Mouse (Mus musculus) ES-E14 (cell line): ENCODE data around the gene Bach2. TPM values are rescaled to one million over a fixed set of nuclear protein-coding genes. Genes with fewer than 3 reads are reported as not detected.
A peak's percentile ranks its signal among the peaks of the same experiment; 100 is the strongest.

ENCODE experiments used
- DNase-seq: peaks from one replicate; pipeline ENCODE4 v3.0.0-alpha.2; 2013; ENCODE audit warnings: low read depth, low spot score
- H3K27ac ChIP-seq: 2 replicates; pipeline ENCODE4 v1.5.1; 2012; ENCODE audit warnings: low read depth, mild to moderate bottlenecking, low read length, moderate library complexity, mixed read lengths; ENCODE audit not compliant: poor library complexity, insufficient read depth, severe bottlenecking
- H3K36me3 ChIP-seq: 2 replicates; pipeline ENCODE4 v1.6.1; 2012; ENCODE audit warnings: mild to moderate bottlenecking, low read length, moderate library complexity, mixed read lengths; ENCODE audit not compliant: control insufficient read depth, poor library complexity, insufficient read depth, severe bottlenecking
- H3K4me1 ChIP-seq, 2 experiments: fragments of 150-350 bp in 1 of 2; sonication (generic) in 1 of 2; 2 replicates each; pipeline ENCODE4 v1.6.1; 2012; ENCODE audit warnings: low read length in 2 of 2, mild to moderate bottlenecking in 1 of 2, mixed read lengths in 1 of 2; ENCODE audit not compliant: control insufficient read depth in 2 of 2, insufficient read depth in 2 of 2, poor library complexity in 1 of 2
- H3K4me3 ChIP-seq, 2 experiments: fragments of 150-350 bp in 1 of 2; sonication (generic) in 1 of 2; 2 replicates each; pipeline ENCODE4 v1.5.1; 2012; ENCODE audit warnings: low read length in 2 of 2, low read depth in 1 of 2, mild to moderate bottlenecking in 1 of 2, mixed read lengths in 1 of 2; ENCODE audit not compliant: insufficient read depth in 1 of 2, poor library complexity in 1 of 2, severe bottlenecking in 1 of 2
- H3K9ac ChIP-seq: 2 replicates; pipeline ENCODE4 v1.6.1; 2012; ENCODE audit warnings: low read depth, mild to moderate bottlenecking, low read length, mixed read lengths; ENCODE audit not compliant: poor library complexity, insufficient read depth, severe bottlenecking
- H3K9me3 ChIP-seq: fragments of 150-350 bp; sonication (generic); 2 replicates; pipeline ENCODE4 v1.6.1; 2012; ENCODE audit warnings: low read depth, mild to moderate bottlenecking, low read length; ENCODE audit not compliant: control insufficient read depth, insufficient read depth
- CHD2 ChIP-seq: IDR thresholded peaks from 2 replicates; pipeline ENCODE4 v1.6.1; 2014; ENCODE audit warnings: mild to moderate bottlenecking, low read depth, low read length, inconsistent platforms
- HCFC1 ChIP-seq: IDR thresholded peaks from 2 replicates; pipeline ENCODE4 v1.6.1; 2012; ENCODE audit warnings: low read length, inconsistent platforms, borderline replicate concordance; ENCODE audit not compliant: insufficient read depth
- MAFK ChIP-seq: IDR thresholded peaks from 2 replicates; pipeline ENCODE4 v1.6.1; 2014; ENCODE audit warnings: mild to moderate bottlenecking, low read depth, low read length, inconsistent platforms; ENCODE audit not compliant: insufficient read depth
- ZC3H11A ChIP-seq: IDR thresholded peaks from 2 replicates; pipeline ENCODE4 v1.6.1; 2012; ENCODE audit warnings: low read depth, mild to moderate bottlenecking, inconsistent platforms, low read length, borderline replicate concordance
- ZNF384 ChIP-seq: IDR thresholded peaks from 2 replicates; pipeline ENCODE4 v1.6.1; 2012; ENCODE audit warnings: low read depth, low read length, inconsistent platforms
- in situ Hi-C, 2 experiments: fragments of 600-800 bp; cut with MboI; formaldehyde crosslinking; loops; one replicate each; pipeline ENCODE4 v1.15.1; 2025; ENCODE audit warnings: low sequenced_read_pairs in 2 of 2, inconsistent platforms in 1 of 2; ENCODE audit not compliant: unreplicated experiment in 2 of 2
- total RNA-seq: library from RNA; depleted of rRNA; stranded (reverse); fragments of 300-350 nt; gene quantifications from 2 replicates; pipeline ENCODE4 v1.2.3, GENCODE M21; 2012

Bach2 gene
- total RNA-seq, 1 experiment, result 3.3 TPM

DNA sequence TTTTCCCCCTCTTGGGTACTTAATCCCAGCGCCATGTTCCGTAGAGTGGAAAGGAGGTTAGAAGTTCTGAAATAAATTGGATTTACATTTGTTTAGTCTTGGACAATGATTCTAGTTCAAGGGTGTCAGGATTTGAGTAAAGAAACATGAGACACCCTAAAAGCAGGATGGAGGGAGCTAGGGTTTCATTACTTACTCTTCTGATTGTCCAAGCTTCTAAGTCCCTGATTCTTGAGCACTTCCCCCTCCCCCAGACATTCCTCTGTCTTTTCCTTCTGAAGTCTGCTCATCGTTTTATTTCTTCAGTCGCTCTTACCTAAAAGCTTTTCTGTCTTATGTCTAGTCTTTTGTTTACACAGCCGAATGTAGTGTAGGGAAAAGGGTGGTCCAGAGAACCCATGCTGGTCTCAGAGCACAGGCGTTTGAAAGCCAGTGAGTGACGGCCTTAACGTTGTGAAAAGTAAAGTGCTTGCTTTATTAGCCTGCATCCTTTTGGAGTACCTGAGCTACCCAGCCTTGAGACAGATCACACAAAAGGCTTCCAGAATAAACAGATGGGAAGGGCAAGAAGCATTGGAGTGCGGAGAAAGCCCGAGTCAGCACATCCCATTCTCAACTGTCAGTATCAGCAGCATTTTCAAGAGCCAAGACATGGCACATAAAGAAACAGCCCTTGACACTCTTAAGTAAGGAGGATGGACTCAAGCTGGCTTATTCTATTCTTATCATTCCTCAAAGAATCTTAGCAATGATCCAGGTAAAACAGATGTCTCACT is 73.8 kb downstream of the Bach2 start:
- TF ChIP-seq HCFC1 (no peak), ZC3H11A (no peak), CHD2 (no peak), MAFK (peak; percentile 67)
- H3K4me3 ChIP-seq, result no peak overlapping the region
- in situ Hi-C loops, result no loop called here
- H3K9me3 ChIP-seq, result no peaks in the 10 kb centered on the region
- no peak overlapping the region for H3K9ac ChIP-seq
- no peak for DNase-seq
- H3K36me3 ChIP-seq, result no peaks in the 10 kb centered on the region
- H3K4me1 ChIP-seq, result peaks cover 0 to 2% of the 10 kb centered on the region in 2 experiments; a peak in 1 of 4 replicates
- no peak overlapping the region for H3K27ac ChIP-seq

- peaks cover 0 to 2% of the 10 kb centered on the region in 2 experiments; a peak in 1 of 4 replicates for H3K4me1 ChIP-seq
- no peaks in the 10 kb centered on the region for H3K36me3 ChIP-seq
- no peaks in the 10 kb centered on the region for H3K9me3 ChIP-seq
- no peak overlapping the region for H3K4me3 ChIP-seq
- H3K27ac ChIP-seq, result no peak overlapping the region
- TF ChIP-seq CHD2, result no peak
- TF ChIP-seq MAFK, result no peak
- no peak for TF ChIP-seq ZNF384
- TF ChIP-seq ZC3H11A, result no peak
- no peak for TF ChIP-seq HCFC1
- in situ Hi-C loops, result no loop called here
- DNase-seq, result no peak
- no peak overlapping the region for H3K9ac ChIP-seq
Measured at GRCm38 (mm10) chr4:32314919-32315318, 76.3 kb downstream of the Bach2 start.

DNA sequence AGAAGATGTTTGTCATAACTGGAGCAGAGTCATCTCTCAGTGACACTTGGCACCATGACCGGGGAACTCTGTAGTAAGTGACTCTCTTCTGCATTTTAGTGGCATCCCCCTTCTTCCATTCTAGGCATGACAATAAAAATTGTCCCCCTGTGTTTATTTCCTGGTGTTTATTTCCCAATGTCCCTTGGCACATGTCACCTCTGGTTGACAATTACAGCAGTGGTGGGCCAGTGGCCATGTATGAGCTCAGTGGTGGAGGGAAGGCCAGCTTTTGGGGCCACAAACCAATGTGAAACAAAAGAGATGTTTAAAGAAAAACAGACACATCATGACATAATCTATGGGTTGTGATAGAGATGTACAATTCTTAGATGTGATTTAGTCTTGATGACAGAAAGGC is 80.0 kb downstream of the Bach2 start:
- no peak overlapping the region for H3K9ac ChIP-seq
- H3K4me1 ChIP-seq, result no peaks in the 10 kb centered on the region
- no peak for TF ChIP-seq MAFK
- no peak for TF ChIP-seq CHD2
- TF ChIP-seq ZC3H11A, result no peak
- TF ChIP-seq ZNF384, result no peak
- TF ChIP-seq HCFC1, result no peak
- H3K27ac ChIP-seq, result no peak overlapping the region
- no peaks in the 10 kb centered on the region for H3K36me3 ChIP-seq
- in situ Hi-C loops, result no loop called here
- no peaks in the 10 kb centered on the region for H3K9me3 ChIP-seq
- no peak for DNase-seq
- H3K4me3 ChIP-seq, result no peak overlapping the region

GRCm38 (mm10) chr4:32319327-32319726 is 80.7 kb downstream of the Bach2 start:
- TF ChIP-seq CHD2 (no peak), ZC3H11A (no peak), HCFC1 (no peak), ZNF384 (no peak), MAFK (no peak)
- in situ Hi-C loops, result no loop called here
- H3K36me3 ChIP-seq, result no peaks in the 10 kb centered on the region

GRCm38 (mm10) chr4:32320039-32320438 is 81.4 kb downstream of the Bach2 start:
- Histone ChIP-seq H3K4me1 (no peaks in the 10 kb centered on the region), H3K36me3 (no peaks in the 10 kb centered on the region), H3K4me3 (no peak overlapping the region), H3K27ac (no peak overlapping the region), H3K9me3 (no peaks in the 10 kb centered on the region), H3K9ac (no peak overlapping the region)
- DNase-seq, result no peak
- in situ Hi-C loops, result no loop called here
- TF ChIP-seq ZC3H11A (no peak), HCFC1 (no peak), MAFK (no peak), ZNF384 (no peak), CHD2 (no peak)

More at GRCm38 (mm10) chr4:32319327-32319726, 80.7 kb downstream of the Bach2 start:
- no peak overlapping the region for H3K9ac ChIP-seq
- no peak for DNase-seq
- H3K4me1 ChIP-seq, result no peaks in the 10 kb centered on the region
- H3K9me3 ChIP-seq, result no peaks in the 10 kb centered on the region
- no peak overlapping the region for H3K4me3 ChIP-seq
- H3K27ac ChIP-seq, result no peak overlapping the region
